Mouse (Mus musculus): ENCODE measurements around the gene Zfp219.
"Not testable (repeated sequence)": the region's sequence is repeated elsewhere in the genome, so short reads cannot be mapped to it uniquely, and the experiment has no call there.

Gene Zfp219

DNA sequence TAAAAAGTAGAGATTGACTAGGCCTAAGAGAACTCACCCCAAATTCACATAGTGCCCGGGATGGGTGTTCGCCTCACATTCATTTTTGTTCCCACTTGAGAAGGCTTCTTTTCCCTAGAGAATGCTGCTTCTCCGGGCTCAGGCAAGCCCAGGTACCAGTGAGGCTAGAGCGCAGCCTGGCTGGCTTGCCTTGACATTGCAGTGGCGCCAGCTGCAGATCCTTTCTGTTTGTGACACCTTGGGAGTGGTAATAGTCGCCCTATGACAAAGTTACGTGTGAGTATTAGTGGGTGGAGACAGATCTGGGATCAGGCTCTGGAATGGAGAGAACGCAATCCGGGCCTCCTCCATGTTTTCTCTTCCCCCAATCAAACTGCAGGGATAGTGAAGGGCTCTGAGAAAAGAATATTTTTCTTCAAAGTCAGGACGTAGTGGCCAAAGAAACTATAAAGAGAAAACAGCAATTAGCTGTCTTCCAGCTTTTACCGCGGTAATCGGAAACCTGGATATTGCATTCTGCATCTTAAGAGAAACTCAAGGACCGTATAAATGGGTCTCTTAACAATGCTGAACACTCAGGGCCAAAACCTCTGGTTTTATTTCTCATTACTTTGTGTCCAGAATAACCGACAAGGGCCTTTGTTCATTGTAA, at the start of gene Zfp219:
TSS of gene Zfp219 (minus strand) at position 248 of the 652 bp plus-strand sequence.
- peak; percentile 62 for DNase-seq (ENCODE audit: low spot score)

DNA sequence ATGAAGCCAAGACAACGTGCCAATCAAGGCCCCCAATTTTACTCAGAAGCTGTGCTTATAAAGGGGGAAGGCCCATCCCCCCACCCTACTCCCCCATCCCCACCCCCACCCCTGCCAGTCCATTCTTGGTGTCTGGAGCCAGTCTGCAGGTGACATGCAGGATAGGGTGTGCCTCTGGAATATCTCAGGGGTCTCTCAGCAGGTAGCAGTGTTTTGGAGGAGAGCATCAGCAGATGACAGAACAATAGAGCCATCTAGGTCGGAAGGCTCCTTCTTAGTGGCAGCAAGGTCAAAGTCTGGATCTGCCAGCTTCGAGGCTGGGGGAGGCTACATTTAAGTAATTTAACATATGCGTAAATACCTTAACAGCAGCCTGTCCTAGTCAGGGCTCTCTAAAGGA, 45.6 kb upstream of the Zfp219 start:
- DNase-seq (ENCODE audit: low spot score): no peak

DNA sequence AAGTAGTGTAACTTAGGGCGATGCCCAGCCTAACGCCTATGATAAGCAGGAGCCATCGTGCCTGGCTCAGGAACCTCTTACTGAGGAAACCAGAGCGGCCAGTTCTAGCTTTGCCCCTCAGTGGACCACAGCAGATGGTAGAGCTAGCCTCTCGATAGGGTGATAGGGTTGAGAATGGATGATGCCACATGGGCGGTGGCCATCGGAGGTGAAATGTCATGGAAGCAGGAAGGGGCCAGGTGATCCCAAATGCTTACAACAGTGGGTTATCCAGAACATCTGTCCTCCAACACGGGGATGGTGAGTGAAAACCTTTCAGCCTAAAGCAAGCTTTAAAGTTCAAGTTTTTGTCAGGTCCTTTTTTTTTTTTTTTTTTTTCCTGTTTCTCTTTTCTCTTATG, 41.3 kb upstream of the Zfp219 start:
- DNase-seq (ENCODE audit: low spot score): no peak

DNA sequence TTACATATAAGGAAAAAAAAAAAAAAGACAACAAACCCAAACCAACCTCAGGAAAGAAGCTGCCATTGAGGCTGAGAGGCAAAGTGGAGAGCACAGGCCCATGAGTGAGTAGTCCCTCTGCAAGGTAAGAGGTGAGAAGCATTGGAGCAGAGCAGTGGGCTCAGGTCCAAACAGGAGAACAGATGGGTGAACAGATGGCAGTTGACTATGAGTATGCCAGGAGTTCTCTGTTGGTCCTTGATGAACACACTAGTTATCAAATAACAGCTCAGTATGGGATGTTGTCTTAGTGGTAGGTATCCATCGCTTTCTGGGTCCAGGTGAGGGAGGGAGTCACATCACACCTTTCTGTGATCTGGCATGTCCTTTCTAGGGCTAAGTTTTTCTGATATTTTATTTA, 40.3 kb upstream of the Zfp219 start:
- DNase-seq (ENCODE audit: low spot score): no peak

DNA sequence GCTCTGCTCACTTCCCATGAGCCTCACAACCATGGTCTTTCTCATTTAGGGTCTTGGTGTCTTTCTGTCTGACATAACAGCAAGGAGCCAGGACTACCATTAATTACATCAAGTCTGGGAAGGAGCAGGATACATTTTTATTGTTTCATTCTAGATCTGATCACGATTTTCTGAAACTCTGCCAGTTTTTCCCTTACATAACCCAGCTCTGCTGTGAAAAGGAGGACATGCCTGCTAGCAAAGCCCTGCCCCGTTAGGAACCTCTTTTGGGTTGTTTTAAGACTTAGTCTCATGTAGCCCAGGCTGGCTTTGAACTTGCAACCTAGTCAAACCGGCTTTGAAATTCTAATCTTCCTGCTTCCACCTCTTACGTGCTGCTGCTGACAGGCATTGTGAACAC, 39.4 kb upstream of the Zfp219 start:
- no peak for DNase-seq (ENCODE audit: low spot score)

DNA sequence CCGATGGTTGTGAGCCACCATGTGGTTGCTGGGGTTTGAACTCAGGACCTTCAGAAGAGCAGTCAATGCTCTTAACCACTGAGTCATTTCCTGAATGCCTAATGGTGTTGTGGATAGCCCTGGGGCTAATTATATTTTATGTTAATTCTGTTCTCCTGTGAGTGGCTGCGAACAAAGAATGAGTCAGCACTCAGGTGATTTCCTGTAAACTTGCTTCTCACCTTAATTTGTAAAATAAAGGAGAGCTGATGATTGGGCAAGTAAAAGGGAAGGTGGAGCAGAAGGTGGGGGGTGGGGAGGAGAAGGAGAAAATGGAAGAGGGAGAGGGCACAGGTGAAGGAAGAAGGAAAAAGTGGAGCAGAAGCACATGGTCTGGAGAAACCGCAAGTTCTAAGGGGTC, 32.2 kb upstream of the Zfp219 start:
- DNase-seq (ENCODE audit: low spot score): not testable (repeated sequence)

DNA sequence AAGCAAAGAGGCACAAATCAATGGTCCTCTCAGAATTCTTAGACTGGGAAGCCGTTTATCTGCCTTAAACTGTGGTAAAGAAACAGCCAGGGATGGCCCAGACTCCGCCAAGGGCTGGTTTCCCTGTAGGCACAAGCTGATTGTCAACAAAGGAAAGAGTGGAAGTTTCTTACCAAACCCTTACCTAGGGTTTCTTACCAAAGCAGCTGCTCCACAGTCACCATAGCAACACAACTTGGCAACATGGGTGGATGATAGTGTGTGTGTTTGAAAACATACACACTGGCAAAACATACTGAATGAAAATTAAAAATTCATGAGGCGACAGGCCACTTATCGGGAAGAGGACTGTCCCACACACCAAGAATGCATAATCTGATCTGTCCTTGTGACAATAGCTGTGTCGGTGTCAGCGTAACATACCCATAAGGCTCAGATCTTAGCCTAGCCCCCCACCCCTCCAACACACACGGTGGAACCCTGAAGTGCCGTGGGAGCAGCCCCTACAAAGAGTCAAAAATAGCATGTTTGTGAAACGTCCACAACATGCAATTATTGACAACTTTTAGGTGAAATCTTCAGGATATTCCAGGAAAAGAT, 25.5 kb upstream of the Zfp219 start:
- DNase-seq (ENCODE audit: low spot score): no peak

DNA sequence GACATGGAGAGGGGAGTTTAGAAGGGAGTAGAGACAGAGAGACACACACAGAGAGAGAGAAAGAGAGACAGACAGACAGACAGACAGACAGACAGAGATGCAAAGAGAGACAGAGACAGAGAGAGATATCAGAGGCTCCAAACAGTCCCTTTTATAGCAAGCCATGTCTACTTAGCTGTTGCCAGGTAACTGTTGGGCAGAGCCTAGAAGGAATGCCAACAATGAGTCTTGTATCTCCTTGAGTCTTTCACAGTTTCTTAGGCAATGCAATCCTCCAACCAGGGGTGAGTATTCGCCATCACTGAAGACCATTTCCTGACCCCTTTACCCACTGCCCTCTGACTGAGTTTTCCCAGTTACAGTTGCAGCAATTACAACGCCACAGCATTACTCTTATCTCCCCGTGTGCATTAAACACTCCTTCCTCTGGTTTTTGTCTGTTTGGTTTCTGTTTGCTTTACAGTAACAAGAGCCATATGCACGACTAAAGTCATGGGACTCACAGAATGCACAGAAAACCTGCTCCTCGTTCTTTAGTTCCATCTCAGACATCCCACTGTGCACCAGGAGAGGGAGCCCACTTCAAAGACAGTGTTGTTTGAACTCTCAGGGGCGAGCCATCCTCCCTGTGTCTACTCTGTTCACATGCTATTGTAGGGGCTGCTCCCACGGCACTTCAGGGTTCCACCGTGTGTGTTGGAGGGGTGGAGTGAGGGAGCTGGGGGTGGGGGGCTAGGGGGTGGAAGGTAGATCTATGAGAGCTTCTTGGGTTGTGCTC, 24.6 kb upstream of the Zfp219 start:
- peak; percentile 24 for DNase-seq (ENCODE audit: low spot score)

DNA sequence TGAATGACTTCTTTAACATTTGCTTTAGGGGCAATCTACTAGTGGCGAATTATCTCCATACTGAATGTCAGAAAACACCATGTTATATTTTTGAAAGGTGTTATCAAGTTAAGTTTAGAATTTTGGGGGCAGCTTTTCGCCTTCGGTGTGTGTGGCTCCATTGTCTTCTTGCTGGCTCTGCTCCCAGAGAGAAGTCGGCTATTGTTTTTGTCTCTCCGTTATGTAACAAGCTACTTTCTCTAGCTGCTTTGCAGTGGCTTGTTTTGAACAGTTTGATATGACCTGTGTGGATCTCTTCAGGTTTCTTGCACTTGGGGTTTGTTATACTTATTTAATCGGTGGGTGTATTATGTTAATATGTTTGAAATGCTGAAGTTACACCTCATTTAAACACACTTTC, 22.9 kb upstream of the Zfp219 start:
- no peak for DNase-seq (ENCODE audit: low spot score)

DNA sequence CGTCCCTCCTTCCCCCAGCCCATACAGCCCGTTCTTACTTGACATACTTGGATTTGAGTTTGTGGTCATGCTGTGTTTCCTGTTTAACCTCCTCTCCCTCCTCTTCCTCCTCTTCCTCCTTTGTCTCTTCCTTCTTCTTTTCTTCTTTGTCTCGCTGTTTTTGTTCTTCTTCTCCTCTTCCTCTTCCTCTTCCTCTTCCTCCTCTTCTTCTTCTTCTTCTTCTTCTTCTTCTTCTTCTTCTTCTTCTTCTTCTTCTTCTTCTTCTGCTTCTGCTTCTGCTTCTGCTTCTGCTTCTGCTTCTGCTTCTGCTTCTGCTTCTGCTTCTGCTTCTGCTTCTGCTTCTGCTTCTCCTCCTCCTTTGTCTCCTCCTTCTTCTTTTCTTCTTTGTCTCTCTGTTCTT, 21.8 kb upstream of the Zfp219 start, which contains the start of gene Olfr221:
TSS of gene Olfr221 (minus strand) at position 101 of the 400 bp plus-strand sequence.
- not testable (repeated sequence) for DNase-seq (ENCODE audit: low spot score)

DNA sequence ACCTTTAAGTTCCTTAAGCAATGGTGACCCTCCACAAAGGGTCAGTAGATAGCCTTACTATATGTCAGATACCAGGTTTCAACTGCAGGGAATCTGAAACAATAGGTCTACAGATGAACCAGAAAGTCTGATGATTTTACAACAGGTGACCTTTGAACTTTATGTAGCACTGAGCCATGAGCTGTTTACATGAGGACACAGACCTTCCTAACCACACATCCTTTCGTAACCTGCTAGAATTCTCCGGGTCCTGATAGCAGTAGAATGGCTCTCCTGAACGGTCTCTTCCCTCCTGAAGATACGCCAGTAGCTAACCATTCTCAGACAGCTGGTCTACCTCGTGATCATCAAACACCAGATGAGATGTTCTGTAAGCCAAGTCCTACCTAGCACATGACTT, 18.8 kb upstream of the Zfp219 start:
- no peak for DNase-seq (ENCODE audit: low spot score)

DNA sequence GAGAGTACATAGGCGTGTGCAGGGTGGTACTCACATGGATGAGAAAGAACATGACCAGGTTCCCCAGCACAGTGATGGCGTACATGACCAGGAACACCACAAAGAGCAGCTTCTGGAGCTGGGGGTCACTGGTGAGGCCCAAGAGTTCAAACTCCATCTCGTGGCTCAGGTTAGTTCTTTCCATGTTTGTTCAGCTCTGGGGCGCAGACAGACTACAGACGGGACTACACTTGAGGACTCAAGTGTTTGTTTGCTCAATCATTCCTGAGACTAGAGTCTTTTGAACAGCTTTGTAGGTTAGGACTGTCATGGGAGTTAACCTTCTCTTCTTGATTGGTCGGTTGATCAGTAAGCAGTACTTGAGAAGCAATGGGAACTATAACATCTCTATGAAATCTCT, 15.4 kb upstream of the Zfp219 start:
- no peak for DNase-seq (ENCODE audit: low spot score)

DNA sequence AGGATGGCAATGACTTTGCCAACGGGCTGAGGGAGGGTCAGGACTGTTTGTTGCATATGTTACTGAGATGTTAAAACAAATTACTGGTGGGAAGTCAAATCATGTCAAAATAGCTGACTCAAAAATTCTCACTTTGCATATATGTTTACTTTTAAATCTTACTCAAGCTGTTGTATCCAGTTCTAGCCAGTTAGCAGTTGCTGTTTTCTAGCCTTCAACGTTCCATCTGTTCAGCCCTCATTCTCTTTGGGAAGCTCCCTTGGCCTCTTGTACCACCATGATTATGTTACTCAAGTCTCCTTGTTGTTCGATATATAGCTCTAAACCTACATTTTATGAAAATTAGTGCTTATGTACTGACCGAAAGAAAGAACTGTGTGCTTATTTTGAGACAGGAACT, 5.8 kb upstream of the Zfp219 start:
- DNase-seq (ENCODE audit: low spot score): no peak

DNA sequence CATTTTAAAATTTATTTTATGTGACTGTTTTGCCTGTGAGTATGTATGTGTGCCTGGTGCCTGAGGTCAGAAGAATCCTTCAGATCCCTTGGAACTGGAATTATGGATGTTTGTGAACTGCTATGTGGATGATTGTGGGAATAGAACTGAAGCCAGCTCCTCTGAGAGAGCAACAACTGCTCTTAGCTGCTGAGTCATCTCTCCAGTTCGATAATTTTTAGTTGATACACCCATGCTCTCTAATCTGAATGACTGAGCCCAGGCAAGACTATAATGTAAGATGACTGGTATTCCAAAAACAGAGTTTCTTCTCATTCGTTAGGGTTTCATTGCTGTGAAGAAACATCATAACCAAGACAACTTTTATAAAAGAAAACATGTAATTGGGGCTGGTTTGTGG, 3.6 kb upstream of the Zfp219 start:
- no peak for DNase-seq (ENCODE audit: low spot score)

DNA sequence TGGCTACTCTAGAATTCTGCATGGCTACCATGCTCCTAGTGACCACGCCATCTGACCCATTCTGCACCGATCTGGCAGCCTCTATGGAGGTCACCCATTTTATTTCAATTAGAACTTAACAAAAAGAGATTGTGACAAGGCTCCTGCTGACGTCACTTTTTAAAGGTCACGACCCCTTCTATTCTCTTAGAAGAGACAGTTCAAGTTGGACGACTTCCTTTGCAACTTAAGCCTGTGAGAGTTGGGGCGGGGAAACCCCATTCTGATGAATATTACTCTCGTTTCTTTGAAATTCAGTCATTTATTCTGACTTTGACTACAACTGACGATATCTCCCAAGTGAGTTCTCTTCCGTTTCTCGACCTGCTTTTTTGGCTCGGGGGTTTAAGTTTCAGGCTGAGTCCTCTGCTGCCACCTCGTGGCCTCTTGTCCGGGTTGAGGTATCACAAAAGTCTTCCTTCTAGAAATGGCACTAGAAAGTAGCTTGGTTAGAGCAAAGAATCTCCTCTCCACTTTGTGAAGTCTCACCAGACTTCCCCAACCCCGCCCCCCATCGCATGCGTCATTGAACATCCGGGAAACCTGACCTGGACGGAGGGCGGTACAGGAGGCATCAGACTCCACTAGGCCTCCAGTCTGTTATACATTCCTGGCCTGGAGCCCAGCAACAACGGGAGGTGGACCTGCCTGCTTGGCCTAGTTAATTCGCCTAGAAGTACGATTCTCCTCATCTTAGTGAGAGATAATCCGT, 2.4 kb upstream of the Zfp219 start:
- DNase-seq (ENCODE audit: low spot score): peak; percentile 82

DNA sequence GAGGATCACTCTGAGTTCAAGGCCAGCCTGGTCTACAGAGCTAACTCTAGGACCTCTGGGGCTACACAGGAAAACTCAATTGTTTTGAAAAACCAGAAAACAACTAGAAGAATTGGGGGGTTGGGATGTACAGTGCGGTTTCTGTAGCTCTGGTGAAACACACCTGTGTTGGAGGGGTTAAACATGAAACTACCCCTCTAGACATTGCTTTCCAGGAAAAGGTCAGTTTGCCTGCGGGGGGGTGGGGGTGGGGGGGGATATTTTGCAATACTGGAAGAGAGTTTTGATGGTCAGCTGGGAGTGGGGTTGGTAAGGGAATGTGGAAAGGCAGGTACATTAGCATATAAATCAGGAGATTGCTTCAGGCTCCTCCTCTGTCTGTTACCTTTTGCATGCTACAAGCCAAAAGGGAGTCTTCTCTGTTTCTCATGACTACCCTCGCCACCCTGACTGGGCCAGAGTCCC, 1.7 kb upstream of the Zfp219 start:
- no peak for DNase-seq (ENCODE audit: low spot score)

DNA sequence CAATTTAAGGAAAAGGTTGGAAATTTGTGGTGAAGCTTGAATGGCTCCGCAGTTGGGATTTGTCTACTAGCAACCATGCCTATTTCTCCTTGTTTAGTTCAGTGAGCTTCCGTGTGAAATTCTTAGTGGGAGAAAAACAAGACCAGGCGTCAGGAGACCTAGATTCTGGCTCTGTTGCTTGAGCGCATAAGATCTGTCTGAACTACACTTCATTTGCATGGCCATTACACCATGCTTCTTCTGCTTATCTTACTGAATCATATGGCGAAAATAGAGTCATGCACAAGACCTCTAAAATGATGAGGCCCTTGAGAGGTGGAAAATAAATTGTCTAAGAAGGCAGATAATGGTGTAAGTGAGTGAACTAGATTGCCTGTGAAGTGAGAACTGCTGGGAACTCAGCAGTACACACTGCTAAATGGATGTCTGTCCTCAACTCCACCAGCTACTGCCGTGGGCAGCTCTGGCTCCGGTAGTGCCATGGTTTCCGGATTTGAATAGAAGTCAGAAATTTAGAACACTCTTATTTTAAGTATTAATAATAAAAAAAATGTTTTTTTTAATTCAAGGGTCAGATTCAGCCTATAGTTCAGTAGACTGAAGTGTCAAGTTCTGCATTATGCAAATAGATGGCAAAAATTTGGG, 1.2 kb upstream of the Zfp219 start:
- DNase-seq (ENCODE audit: low spot score): no peak

DNA sequence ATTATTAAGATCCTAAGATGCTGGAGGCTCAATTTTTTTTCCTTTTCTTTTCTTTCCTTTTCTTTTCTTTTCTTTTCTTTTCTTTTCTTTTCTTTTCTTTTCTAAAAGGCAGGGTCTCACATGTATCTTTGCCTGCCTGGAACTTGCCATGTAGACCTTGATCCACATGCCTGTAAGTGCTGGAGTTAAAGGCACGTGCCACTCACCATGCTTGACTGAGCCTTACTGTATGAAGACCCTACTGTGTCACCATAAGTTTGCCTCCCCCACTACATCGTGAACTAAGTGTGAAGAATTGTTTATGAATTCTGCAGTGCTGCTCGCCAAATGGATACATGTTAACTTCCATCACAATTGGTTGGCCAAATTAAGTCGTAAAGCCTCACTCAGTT, 601 bp upstream of the Zfp219 start:
- no peak for DNase-seq (ENCODE audit: low spot score)

DNA sequence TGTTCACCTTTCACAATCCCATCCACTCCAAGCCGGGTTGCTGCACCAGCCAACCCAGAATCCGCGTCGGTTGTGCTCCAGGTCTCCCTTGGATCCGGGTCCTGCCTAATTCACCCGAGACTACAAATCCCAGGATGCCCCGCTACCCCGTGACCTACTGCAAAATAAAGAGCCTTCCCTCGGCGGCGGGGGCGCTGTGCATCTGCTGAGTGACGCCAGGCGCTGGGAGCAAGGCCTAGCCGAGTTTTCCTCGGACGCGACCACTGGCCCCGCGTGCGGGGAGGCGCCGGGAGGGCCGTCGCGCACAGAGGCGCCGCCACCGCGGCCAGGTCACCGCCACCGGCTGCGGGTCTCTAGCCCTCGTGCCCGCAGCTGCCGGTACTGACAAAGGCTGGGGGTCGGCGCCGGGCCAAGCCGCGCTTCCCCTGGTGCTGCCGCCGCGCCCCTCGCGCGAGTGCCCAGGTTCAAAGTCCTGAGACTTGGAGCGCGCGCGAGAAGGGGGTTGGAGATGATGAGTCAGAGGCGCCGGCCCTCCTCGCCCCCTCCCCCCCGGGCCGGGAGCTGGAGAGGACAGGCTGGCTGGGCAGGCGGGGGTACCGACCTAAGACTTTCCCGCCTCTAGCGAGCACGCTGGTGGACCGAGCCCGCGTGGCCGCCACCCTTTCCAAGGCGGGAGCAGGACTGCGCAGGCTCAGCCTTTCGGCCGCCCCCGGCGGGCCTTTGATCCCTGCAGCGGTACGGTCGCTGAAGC, 768 bp downstream of the Zfp219 start:
- DNase-seq (ENCODE audit: low spot score): peak; percentile 93

DNA sequence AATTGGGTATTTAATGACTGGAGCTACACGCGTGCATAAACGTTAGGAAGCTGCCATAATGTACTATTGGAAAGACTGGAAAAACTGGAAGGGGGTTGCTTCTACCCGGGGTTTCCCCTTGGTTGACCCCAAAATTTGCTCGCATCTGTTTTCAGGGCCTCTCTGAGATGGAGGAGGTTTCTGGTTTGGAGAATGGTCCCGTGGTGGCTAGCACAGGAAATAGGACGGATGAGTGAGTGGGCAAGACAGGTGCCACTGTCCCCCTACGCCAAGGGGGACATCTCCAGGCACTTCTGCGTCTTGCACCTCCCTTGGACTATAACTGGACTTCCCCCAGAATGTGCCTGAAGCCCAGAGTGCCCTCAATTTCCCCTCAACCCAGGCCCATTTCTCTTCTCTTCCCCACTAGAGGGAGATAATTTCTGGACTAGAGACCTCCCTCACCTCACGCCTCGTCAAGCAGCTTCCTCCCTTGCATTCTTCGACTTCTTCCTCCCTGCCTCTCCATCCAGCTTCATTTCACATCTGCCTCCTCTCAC, 1.4 kb downstream of the Zfp219 start:
- no peak for DNase-seq (ENCODE audit: low spot score)
